Mouse (Mus musculus) ES-E14 (cell line): ENCODE data around the gene Kifc5b.

Experiments
- CHD2 ChIP-seq: IDR thresholded peaks from 2 replicates; pipeline ENCODE4 v1.6.1; 2014; ENCODE audit warnings: mild to moderate bottlenecking, low read depth, low read length, inconsistent platforms
- MAFK ChIP-seq: IDR thresholded peaks from 2 replicates; pipeline ENCODE4 v1.6.1; 2014; ENCODE audit warnings: mild to moderate bottlenecking, low read depth, low read length, inconsistent platforms; ENCODE audit not compliant: insufficient read depth
- ZC3H11A ChIP-seq: IDR thresholded peaks from 2 replicates; pipeline ENCODE4 v1.6.1; 2012; ENCODE audit warnings: low read depth, mild to moderate bottlenecking, inconsistent platforms, low read length, borderline replicate concordance
- ZNF384 ChIP-seq: IDR thresholded peaks from 2 replicates; pipeline ENCODE4 v1.6.1; 2012; ENCODE audit warnings: low read depth, low read length, inconsistent platforms

- TF ChIP-seq CHD2, result no peak
- TF ChIP-seq ZC3H11A, result no peak
- no peak for TF ChIP-seq MAFK
- TF ChIP-seq ZNF384, result no peak
These were observed 23.4 kb upstream of the Kifc5b start for GRCm38 (mm10) chr17:26893492-26893891.
